Mouse (Mus musculus): ENCODE results near the gene Kank3.
"Not testable (repeated sequence)": the region's sequence is repeated elsewhere in the genome, so short reads cannot be mapped to it uniquely, and the experiment has no call there.

- TF ChIP-seq POLR2A (IDR thresholded peaks at IDR 0.05; ENCODE audit: low read depth, low read length); CTCF (IDR thresholded peaks at IDR 0.05; ENCODE audit: borderline replicate concordance, insufficient read depth, low read length): not testable (repeated sequence)
Observed at GRCm38 (mm10) chr17:33823171-33823570, 12.9 kb downstream of the Kank3 start.

Measured in embryonic fibroblast, embryonic 13.5 days (primary cell).